Mouse (Mus musculus): Measurements from ENCODE around the gene Rce1. TPM values are rescaled to one million over a fixed set of nuclear protein-coding genes. Genes with fewer than 3 reads are reported as not detected.

Gene Rce1
- 80.7 and 87.0 TPM in 2 replicates for polyA plus RNA-seq (2016; fragmentation: Nextera tagmentation; extraction: Ambion mirVana)

GRCm38 (mm10) chr19:4625179-4625828, at the start of gene Rce1:
TSS of gene Rce1 (minus strand) at chr19:4625641.
- H3K4me1 ChIP-seq = peaks cover 48% of the 10 kb centered on the region
- H3K27me3 ChIP-seq (ENCODE audit: low read depth, poor library complexity, severe bottlenecking) = no peaks in the 10 kb centered on the region
- H3K9me3 ChIP-seq (replicated peaks) = no peaks in the 10 kb centered on the region
- under 1% methylated on average over 64 of the region's 64 CpGs for WGBS
- peak; percentile 90 for DNase-seq (ENCODE audit: low spot score)
- H3K4me3 ChIP-seq = peak within 1 kb of the TSS; percentile 79
- peaks cover 40% of the 10 kb centered on the region for H3K36me3 ChIP-seq
- H3K27ac ChIP-seq (replicated peaks) = peak within 1 kb of the TSS; percentile 96

- Histone ChIP-seq H3K4me1 (peaks cover 8% of the 10 kb centered on the region), H3K27ac (replicated peaks) (no peak overlapping the region), H3K27me3 (ENCODE audit: low read depth, poor library complexity, severe bottlenecking) (no peaks in the 10 kb centered on the region), H3K36me3 (no peaks in the 10 kb centered on the region), H3K9me3 (replicated peaks) (no peaks in the 10 kb centered on the region), H3K4me3 (no peak overlapping the region)
- WGBS = 53% methylated on average over 6 of the region's 6 CpGs
- no peak for DNase-seq (ENCODE audit: low spot score)
Observed at GRCm38 (mm10) chr19:4672401-4672800, 47.0 kb upstream of the Rce1 start.

- Histone ChIP-seq H3K27ac (replicated peaks) (no peak overlapping the region), H3K9me3 (replicated peaks) (no peaks in the 10 kb centered on the region), H3K4me3 (no peak overlapping the region), H3K36me3 (no peaks in the 10 kb centered on the region), H3K4me1 (peaks cover 8% of the 10 kb centered on the region), H3K27me3 (ENCODE audit: low read depth, poor library complexity, severe bottlenecking) (no peaks in the 10 kb centered on the region)
- no peak for DNase-seq (ENCODE audit: low spot score)
- 89% methylated on average over 4 of the region's 4 CpGs for WGBS
Observed at GRCm38 (mm10) chr19:4670776-4671175, 45.3 kb upstream of the Rce1 start.

GRCm38 (mm10) chr19:4666815-4667214, 41.4 kb upstream of the Rce1 start:
- H3K4me3 ChIP-seq = no peak overlapping the region
- DNase-seq (ENCODE audit: low spot score) = no peak
- no peaks in the 10 kb centered on the region for H3K27me3 ChIP-seq (ENCODE audit: low read depth, poor library complexity, severe bottlenecking)
- H3K9me3 ChIP-seq (replicated peaks) = no peaks in the 10 kb centered on the region
- H3K4me1 ChIP-seq = no peaks in the 10 kb centered on the region
- no peaks in the 10 kb centered on the region for H3K36me3 ChIP-seq
- H3K27ac ChIP-seq (replicated peaks) = no peak overlapping the region

- WGBS = 94% methylated on average over 5 of the region's 5 CpGs
- H3K36me3 ChIP-seq = no peaks in the 10 kb centered on the region
- no peak for DNase-seq (ENCODE audit: low spot score)
- H3K4me1 ChIP-seq = no peaks in the 10 kb centered on the region
- H3K9me3 ChIP-seq (replicated peaks) = no peaks in the 10 kb centered on the region
- H3K27me3 ChIP-seq (ENCODE audit: low read depth, poor library complexity, severe bottlenecking) = no peaks in the 10 kb centered on the region
- no peak overlapping the region for H3K4me3 ChIP-seq
- no peak overlapping the region for H3K27ac ChIP-seq (replicated peaks)
Observed at GRCm38 (mm10) chr19:4658156-4658555, 32.7 kb upstream of the Rce1 start.

- H3K4me3 ChIP-seq = no peak overlapping the region
- H3K36me3 ChIP-seq = no peaks in the 10 kb centered on the region
- no peaks in the 10 kb centered on the region for H3K27me3 ChIP-seq (ENCODE audit: low read depth, poor library complexity, severe bottlenecking)
- H3K9me3 ChIP-seq (replicated peaks) = no peaks in the 10 kb centered on the region
- WGBS = 80% methylated on average over 11 of the region's 11 CpGs
- H3K27ac ChIP-seq (replicated peaks) = no peak overlapping the region
- no peak for DNase-seq (ENCODE audit: low spot score)
- H3K4me1 ChIP-seq = no peaks in the 10 kb centered on the region
Observed at GRCm38 (mm10) chr19:4646917-4647492, 21.6 kb upstream of the Rce1 start.

GRCm38 (mm10) chr19:4644271-4644670, 18.8 kb upstream of the Rce1 start:
- no peaks in the 10 kb centered on the region for H3K27me3 ChIP-seq (ENCODE audit: low read depth, poor library complexity, severe bottlenecking)
- no peak overlapping the region for H3K27ac ChIP-seq (replicated peaks)
- no peaks in the 10 kb centered on the region for H3K4me1 ChIP-seq
- no peak overlapping the region for H3K4me3 ChIP-seq
- H3K36me3 ChIP-seq = no peaks in the 10 kb centered on the region
- WGBS = 47% methylated on average over 10 of the region's 10 CpGs
- H3K9me3 ChIP-seq (replicated peaks) = no peaks in the 10 kb centered on the region
- DNase-seq (ENCODE audit: low spot score) = peak; percentile 58

GRCm38 (mm10) chr19:4635986-4636385, 10.5 kb upstream of the Rce1 start:
- no peaks in the 10 kb centered on the region for H3K36me3 ChIP-seq
- no peak overlapping the region for H3K27ac ChIP-seq (replicated peaks)
- H3K27me3 ChIP-seq (ENCODE audit: low read depth, poor library complexity, severe bottlenecking) = no peaks in the 10 kb centered on the region
- no peaks in the 10 kb centered on the region for H3K4me1 ChIP-seq
- no peak for DNase-seq (ENCODE audit: low spot score)
- H3K4me3 ChIP-seq = no peak overlapping the region
- no peaks in the 10 kb centered on the region for H3K9me3 ChIP-seq (replicated peaks)
- 70% methylated on average over 4 of the region's 4 CpGs for WGBS

GRCm38 (mm10) chr19:4628819-4629218, 3.4 kb upstream of the Rce1 start:
- Histone ChIP-seq H3K4me1 (peaks cover 46% of the 10 kb centered on the region), H3K9me3 (replicated peaks) (no peaks in the 10 kb centered on the region), H3K27me3 (ENCODE audit: low read depth, poor library complexity, severe bottlenecking) (no peaks in the 10 kb centered on the region), H3K36me3 (peaks cover 5% of the 10 kb centered on the region), H3K27ac (replicated peaks) (peak overlapping the region; percentile 61; the same call in 1 of the 2 replicates), H3K4me3 (no peak overlapping the region)
- peak; percentile 69 for DNase-seq (ENCODE audit: low spot score)
- WGBS = 3% methylated on average over 1 of the region's 1 CpGs

GRCm38 (mm10) chr19:4625829-4626535, 541 bp upstream of the Rce1 start:
- Histone ChIP-seq H3K36me3 (peaks cover 33% of the 10 kb centered on the region), H3K27me3 (ENCODE audit: low read depth, poor library complexity, severe bottlenecking) (no peaks in the 10 kb centered on the region), H3K4me3 (peak overlapping the region; percentile 79), H3K27ac (replicated peaks) (peak overlapping the region; percentile 96), H3K9me3 (replicated peaks) (no peaks in the 10 kb centered on the region), H3K4me1 (peaks cover 48% of the 10 kb centered on the region)
- no peak for DNase-seq (ENCODE audit: low spot score)
- WGBS = 2% methylated on average over 35 of the region's 35 CpGs

- 31% methylated on average over 4 of the region's 4 CpGs for WGBS
- no peak for DNase-seq (ENCODE audit: low spot score)
- no peaks in the 10 kb centered on the region for H3K9me3 ChIP-seq (replicated peaks)
- H3K4me1 ChIP-seq = peaks cover 48% of the 10 kb centered on the region
- H3K27ac ChIP-seq (replicated peaks) = peak overlapping the region; percentile 96
- H3K27me3 ChIP-seq (ENCODE audit: low read depth, poor library complexity, severe bottlenecking) = no peaks in the 10 kb centered on the region
- H3K36me3 ChIP-seq = peaks cover 44% of the 10 kb centered on the region
- H3K4me3 ChIP-seq = peak overlapping the region; percentile 79
Observed at GRCm38 (mm10) chr19:4624406-4625178, 849 bp downstream of the Rce1 start.

GRCm38 (mm10) chr19:4624006-4624405, 1.4 kb downstream of the Rce1 start:
- peaks cover 45% of the 10 kb centered on the region for H3K4me1 ChIP-seq
- WGBS = 92% methylated on average over 12 of the region's 12 CpGs
- no peaks in the 10 kb centered on the region for H3K9me3 ChIP-seq (replicated peaks)
- peak overlapping the region; percentile 79; the same call in 1 of the 2 replicates for H3K4me3 ChIP-seq
- H3K27ac ChIP-seq (replicated peaks) = no peak overlapping the region
- H3K27me3 ChIP-seq (ENCODE audit: low read depth, poor library complexity, severe bottlenecking) = no peaks in the 10 kb centered on the region
- no peak for DNase-seq (ENCODE audit: low spot score)
- peaks cover 44% of the 10 kb centered on the region for H3K36me3 ChIP-seq

Data from midbrain, embryonic 10.5 days (tissue).